Mouse (Mus musculus) megakaryocyte, embryonic 14.5 days (primary cell): ENCODE results near the gene Sv2b.

ENCODE experiments used
- FLI1 ChIP-seq: IDR thresholded peaks from 2 replicates; pipeline ENCODE4 v1.6.1; 2012; ENCODE audit warnings: low read length, inconsistent platforms, mixed read lengths
- GATA1 ChIP-seq: IDR thresholded peaks from 3 replicates; pipeline ENCODE4 v1.6.1; 2012; ENCODE audit warnings: mixed read lengths, low read length, inconsistent platforms, borderline replicate concordance

DNA sequence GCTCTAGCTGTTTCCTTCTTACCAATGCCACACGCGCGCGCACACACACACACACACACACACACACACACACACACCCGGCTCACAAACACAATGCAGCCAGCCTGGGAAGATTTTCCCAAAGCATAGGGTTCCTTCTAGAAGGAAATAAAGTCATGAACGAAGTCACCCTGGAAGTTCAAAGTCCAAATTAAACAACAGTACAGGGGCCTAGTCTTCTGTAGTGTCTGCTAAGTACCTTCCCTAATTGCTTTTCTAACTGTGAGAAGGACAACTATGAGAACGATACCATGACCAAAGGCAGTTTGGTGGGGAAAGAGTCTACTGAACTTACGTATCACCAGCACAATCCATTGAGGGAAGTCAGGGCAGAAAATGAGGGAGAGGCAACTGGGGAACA, 508 bp upstream of the Sv2b start:
- TF ChIP-seq GATA1, result no peak
- TF ChIP-seq FLI1, result no peak
